In the genomic region with DNA sequence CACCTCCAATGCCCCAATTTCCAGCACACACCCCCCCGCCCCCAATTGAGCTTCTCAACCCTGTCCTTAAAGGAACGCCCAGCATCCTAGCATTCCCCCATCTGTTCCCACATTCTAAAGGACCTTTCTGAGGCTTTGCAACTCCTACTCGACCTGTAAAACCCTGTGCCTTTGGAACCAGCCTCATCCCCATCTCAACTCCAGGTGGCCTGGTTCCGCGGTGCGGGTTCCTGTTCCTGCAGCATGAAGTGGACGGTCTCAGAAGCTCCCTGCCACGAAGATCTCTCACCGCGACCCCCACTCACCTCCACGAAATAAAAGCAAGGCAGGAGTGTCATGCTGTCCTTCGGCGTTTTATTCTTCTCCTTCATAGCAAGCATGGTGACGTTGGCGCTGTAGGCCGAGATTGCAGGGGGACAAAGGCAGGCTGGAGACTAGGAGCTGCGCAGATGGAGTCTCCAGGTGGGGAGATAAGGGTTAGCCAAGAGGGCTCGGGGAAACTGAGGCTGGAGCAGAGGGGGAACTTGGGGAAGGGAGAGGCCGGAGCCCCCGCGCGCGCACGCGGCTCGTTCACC, we compare ENCODE assay signal across 8 mouse cellular contexts. TPM values are rescaled to one million over a fixed set of nuclear protein-coding genes. Genes with fewer than 3 reads are reported as not detected.
DNase-seq lines count a peak whose midpoint lies in the region; ATAC-seq and TF ChIP-seq lines count a peak whose summit lies in the region.

No protein-coding gene starts in this region.

- no peak for ATAC-seq in limb, embryonic 15.5 days (ENCODE audit: insufficient number of reproducible peaks, low FRiP score, low TSS enrichment, low read depth)

- under 1% methylated on average over 26 of the region's 26 CpGs for WGBS in limb, embryonic 15.5 days

- TF ChIP-seq CTCF in C2C12 (IDR thresholded peaks at IDR 0.05; ENCODE audit: control insufficient read depth, insufficient read depth, insufficient read length): no peak
- TF ChIP-seq CTCF in embryonic fibroblast, embryonic 13.5 days (IDR thresholded peaks at IDR 0.05; ENCODE audit: borderline replicate concordance, insufficient read depth, low read length): no peak

- no peak overlapping the region for H3K27ac ChIP-seq in embryonic fibroblast, embryonic 13.5 days (ENCODE audit: insufficient read depth, low read length)
- peak overlapping the region; percentile 80 for H3K27ac ChIP-seq in limb, embryonic 15.5 days

- H3K79me3 ChIP-seq in C2C12 (ENCODE audit: low read depth): no peaks in the 10 kb centered on the region

- no peaks in the 10 kb centered on the region for H3K27me3 ChIP-seq in C2C12 (ENCODE audit: control insufficient read depth, insufficient read depth, insufficient read length)
- H3K27me3 ChIP-seq in limb, embryonic 15.5 days: no peaks in the 10 kb centered on the region

- H3K9ac ChIP-seq in limb, embryonic 15.5 days: peak overlapping the region; percentile 78

- no peaks in the 10 kb centered on the region for H3K79me2 ChIP-seq in C2C12 (ENCODE audit: control insufficient read depth, insufficient read depth)

- intact Hi-C loops in heart, postnatal 14 days (cut with DNase I): loop anchor here (2.0 kb wide), 1 partner anchor 15 kb away; no protein-coding TSS in a partner anchor

- H3ac ChIP-seq in C2C12 (ENCODE audit: control insufficient read depth, insufficient read length, low read depth): peak overlapping the region; percentile 66

- no peak for TF ChIP-seq POLR2A in embryonic fibroblast, embryonic 13.5 days (IDR thresholded peaks at IDR 0.05; ENCODE audit: low read depth, low read length)

- H3K4me2 ChIP-seq in limb, embryonic 15.5 days: peak overlapping the region; percentile 89

- no peaks in the 10 kb centered on the region for H3K9me3 ChIP-seq in limb, embryonic 15.5 days

- H3K4me1 ChIP-seq in embryonic fibroblast, embryonic 13.5 days (ENCODE audit: control insufficient read depth, insufficient read depth, low read length): no peaks in the 10 kb centered on the region
- peaks cover 32% of the 10 kb centered on the region for H3K4me1 ChIP-seq in limb, embryonic 15.5 days

- H3K36me3 ChIP-seq in C2C12 (ENCODE audit: control insufficient read depth, insufficient read depth): no peaks in the 10 kb centered on the region
- 0 out of 2 replicates have a peak, but pooled peaks cover 5% of the 10 kb centered on the region for H3K36me3 ChIP-seq in limb, embryonic 15.5 days

- peak overlapping the region; percentile 11 for H3K4me3 ChIP-seq in C2C12 (ENCODE audit: insufficient read depth, poor library complexity, severe bottlenecking)
- peak overlapping the region; percentile 36 for H3K4me3 ChIP-seq in embryonic fibroblast, embryonic 13.5 days (ENCODE audit: insufficient read depth, low read length)
- H3K4me3 ChIP-seq in limb, embryonic 15.5 days: peak overlapping the region; percentile 71

- peak; percentile 85 for DNase-seq in heart, adult 11 months
- DNase-seq in heart, postnatal 14 days: no peak
- DNase-seq in right cerebral cortex, postnatal 25 days: no peak
- DNase-seq in Muller cell, postnatal 12 days (ENCODE audit: inconsistent ontology term): no peak
- DNase-seq in c-Kit-positive CD71-positive TER-119-positive erythroid progenitor cells, embryonic 14.5 days (ENCODE audit: low spot score): no peak

TF ChIP-seq in C2C12, 6 proteins besides CTCF, POLR2A, EP300 and RAD21:
- TF ChIP-seq CEBPB (IDR thresholded peaks at IDR 0.05; ENCODE audit: low read depth) (no peak), USF1 (IDR thresholded peaks at IDR 0.05; ENCODE audit: low read depth) (no peak), MAX (IDR thresholded peaks at IDR 0.05) (no peak), FOSL1 (IDR thresholded peaks at IDR 0.05; ENCODE audit: insufficient read depth, low read length, poor library complexity, severe bottlenecking) (no peak), MYOD1 (IDR thresholded peaks at IDR 0.05; ENCODE audit: control insufficient read depth, insufficient read length, low read depth) (no peak), MYOG (IDR thresholded peaks at IDR 0.05; ENCODE audit: control insufficient read depth, extremely low read depth, insufficient read length) (no peak)

RNA-seq across cellular contexts. Expression of gene Prtn3, which starts 0.5 kb away (rescaled TPM):
- under 1 TPM in 1 of 2 experiments, not detected in 1; 0.29 TPM for total RNA-seq in heart, postnatal 14 days (2021)
- not detected for polyA plus RNA-seq in C2C12 (2012; fragmentation: generic; extraction: Trizol)
- polyA plus RNA-seq in embryonic fibroblast, embryonic 13.5 days (2011; ENCODE audit: insufficient read length, low read depth, missing spikeins): not detected in 2 replicates
- 3.7 and 5.1 TPM in 2 replicates for polyA plus RNA-seq in limb, embryonic 15.5 days (2015; fragmentation: Nextera tagmentation; extraction: Ambion mirVana)

RNA-seq across cellular contexts. Expression of gene Plppr3, which starts 0.6 kb away (rescaled TPM):
- total RNA-seq in heart, postnatal 14 days (2021): under 1 TPM; 0.20 to 0.29 TPM
- 2.3 TPM for polyA plus RNA-seq in C2C12 (2012; fragmentation: generic; extraction: Trizol)
- polyA plus RNA-seq in embryonic fibroblast, embryonic 13.5 days (2011; ENCODE audit: insufficient read length, low read depth, missing spikeins): 3.1 and 4.9 TPM in 2 replicates
- polyA plus RNA-seq in limb, embryonic 15.5 days (2015; fragmentation: Nextera tagmentation; extraction: Ambion mirVana): 53.0 and 60.1 TPM in 2 replicates

RNA-seq across cellular contexts. Expression of gene Elane, which starts 12.2 kb away (rescaled TPM):
- total RNA-seq in heart, postnatal 14 days (2021): not detected
- polyA plus RNA-seq in C2C12 (2012; fragmentation: generic; extraction: Trizol): not detected
- polyA plus RNA-seq in embryonic fibroblast, embryonic 13.5 days (2011; ENCODE audit: insufficient read length, low read depth, missing spikeins): not detected in 2 replicates
- polyA plus RNA-seq in limb, embryonic 15.5 days (2015; fragmentation: Nextera tagmentation; extraction: Ambion mirVana): 0.36 and 0.40 TPM in 2 replicates

RNA-seq across cellular contexts. Expression of gene Cfd, which starts 16.9 kb away (rescaled TPM):
- 10 to 100 TPM; 14.2 to 77.3 TPM for total RNA-seq in heart, postnatal 14 days (2021)
- polyA plus RNA-seq in C2C12 (2012; fragmentation: generic; extraction: Trizol): not detected
- not detected in 2 replicates for polyA plus RNA-seq in embryonic fibroblast, embryonic 13.5 days (2011; ENCODE audit: insufficient read length, low read depth, missing spikeins)
- 0.27 TPM in 1 of 2 replicates, not detected in the other for polyA plus RNA-seq in limb, embryonic 15.5 days (2015; fragmentation: Nextera tagmentation; extraction: Ambion mirVana)

RNA-seq across cellular contexts. Expression of gene Ptbp1, which starts 19.6 kb away (rescaled TPM):
- 10 to 100 TPM; 82.2 TPM for total RNA-seq in heart, postnatal 14 days (2021)
- 345 TPM for polyA plus RNA-seq in C2C12 (2012; fragmentation: generic; extraction: Trizol)
- 351 and 422 TPM in 2 replicates for polyA plus RNA-seq in embryonic fibroblast, embryonic 13.5 days (2011; ENCODE audit: insufficient read length, low read depth, missing spikeins)
- polyA plus RNA-seq in limb, embryonic 15.5 days (2015; fragmentation: Nextera tagmentation; extraction: Ambion mirVana): 301 and 303 TPM in 2 replicates

Comparison
In these comparisons a context has a peak if more than half of its experiments do, and no peak if none do; other contexts are left out.
1. H3K4me3 ChIP-seq: peak in every context shown above with its lines; median percentile 71 in limb, embryonic 15.5 days; 36 in embryonic fibroblast, embryonic 13.5 days; 11 in C2C12.